Mouse (Mus musculus): ENCODE measurements around the gene AI987944.

AI987944 gene

GRCm38 (mm10) chr7:41393048-41393971 is at the start of gene AI987944:
TSS of gene AI987944 (minus strand) at chr7:41393379.
- DNase-seq (ENCODE audit: low spot score): peak; percentile 84

- DNase-seq (ENCODE audit: low spot score): no peak
Observed at GRCm38 (mm10) chr7:41394130-41394529, 951 bp upstream of the AI987944 start.

All from T-cell, adult 2 months (primary cell).